Mouse (Mus musculus) CD4-positive, CD25-positive, alpha-beta regulatory T cell, adult 2 months (primary cell): ENCODE data around the gene Igfbp5.

Experiments used
- DNase-seq: peaks from one replicate; pipeline ENCODE4 v3.0.0-alpha.2; 2012; ENCODE audit warnings: low read depth, low spot score

Igfbp5 gene

DNA sequence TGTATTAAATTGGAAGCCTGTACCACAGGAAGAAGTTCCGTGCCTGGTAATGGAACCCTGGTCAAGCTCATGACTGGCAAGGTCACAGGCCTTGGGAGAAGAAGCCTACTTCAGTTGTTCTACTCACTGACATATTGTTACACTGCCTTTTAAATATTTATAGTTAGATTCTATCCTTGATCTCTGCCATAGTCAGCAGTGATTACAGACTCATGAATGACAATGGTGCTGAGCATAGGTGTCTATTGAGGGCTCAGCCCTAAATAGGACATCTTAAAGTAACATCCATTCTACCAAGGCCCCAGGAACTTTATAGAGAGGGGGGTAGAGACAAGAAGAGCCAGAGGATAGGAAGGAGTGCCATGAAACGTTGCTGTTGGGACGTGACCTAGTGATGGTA, 63.6 kb downstream of the Igfbp5 start:
- no peak for DNase-seq

DNA sequence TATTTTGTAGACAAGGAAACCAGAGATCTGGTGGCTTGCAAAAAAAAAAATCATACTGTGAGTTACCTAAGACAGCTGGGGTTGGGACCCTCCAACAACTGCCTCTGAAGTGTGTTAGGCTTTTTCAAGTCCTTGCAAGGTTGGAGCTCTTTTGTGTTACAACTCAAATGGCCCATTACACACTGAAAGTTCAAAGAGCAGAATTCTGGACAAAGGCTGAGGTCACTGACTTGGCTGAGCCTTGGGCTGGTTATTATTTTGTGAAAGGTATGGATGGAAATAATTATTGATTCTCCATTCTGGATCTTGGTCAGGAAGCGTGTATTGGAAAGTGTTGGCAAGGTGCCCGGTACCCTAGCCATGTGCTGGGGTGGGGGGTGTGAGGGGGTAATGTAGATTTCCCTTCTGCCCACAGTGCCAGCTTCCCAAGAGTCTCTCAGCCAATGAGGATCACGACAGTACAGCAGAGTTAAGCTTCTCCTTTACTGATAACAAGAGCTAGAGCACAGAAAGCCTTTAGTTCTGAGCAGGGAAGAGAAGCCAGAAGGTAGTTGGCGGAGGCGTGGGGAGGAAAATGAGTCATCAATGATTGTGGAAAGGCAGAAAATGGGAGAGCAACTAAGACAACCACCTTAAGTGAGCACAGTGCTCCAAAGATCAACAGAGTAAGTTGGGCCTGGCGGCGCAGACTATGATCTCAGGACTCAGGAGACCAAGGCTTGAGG, 64.6 kb downstream of the Igfbp5 start:
- DNase-seq: no peak

DNA sequence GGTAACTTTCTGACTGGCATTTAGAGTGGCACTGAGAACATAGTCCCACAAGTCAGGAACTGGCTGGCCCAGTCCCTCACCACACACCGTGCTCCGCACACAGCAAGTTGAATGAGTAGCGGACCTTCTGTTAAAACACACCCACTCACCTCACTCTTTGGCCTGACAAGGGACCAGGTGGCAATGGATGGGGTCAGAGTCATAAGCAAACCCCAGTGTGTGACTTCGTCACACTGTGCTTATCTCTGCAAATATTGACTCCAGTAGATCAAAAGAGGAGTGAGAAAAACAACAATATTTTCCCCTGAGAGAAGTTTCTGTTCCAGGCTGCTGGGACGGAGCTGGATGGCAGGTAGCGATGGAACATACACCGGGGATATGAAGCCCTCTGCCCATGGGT, 65.4 kb downstream of the Igfbp5 start:
- no peak for DNase-seq
